Mouse (Mus musculus): ENCODE data around the gene Syce2. TPM values are rescaled to one million over a fixed set of nuclear protein-coding genes. Genes with fewer than 3 reads are reported as not detected.
"Not testable (repeated sequence)": the region's sequence is repeated elsewhere in the genome, so short reads cannot be mapped to it uniquely, and the experiment has no call there.

Gene Syce2
- total RNA-seq (2021), result 1 to 10 TPM; 6.7 to 8.4 TPM
- long read RNA-seq, experiment 1, partial matches to known transcripts, result 3 of 7 reads
- long read RNA-seq, experiment 1, other reads (novel, unspliced or antisense), result 1 of 7 reads
- long read RNA-seq, experiment 2, partial matches to known transcripts, result 2 of 3 reads
- long read RNA-seq, experiment 2, other reads (novel, unspliced or antisense), result 0 of 3 reads

- DNase-seq (ENCODE audit: low spot score in 2 of 2), result peak; percentile 48 to 49
These were observed at the start of gene Syce2 for GRCm38 (mm10) chr8:84871376-84872308. Gene Syce2, plus strand, starts transcription at chr8:84872111.

- no peak for DNase-seq (ENCODE audit: low spot score in 2 of 2)
These were observed 49.2 kb upstream of the Syce2 start, which contains the start of gene Dand5 for GRCm38 (mm10) chr8:84822723-84823122. Gene Dand5, minus strand, starts transcription at chr8:84822823.

GRCm38 (mm10) chr8:84823653-84824052, 48.3 kb upstream of the Syce2 start:
- peak; percentile 70 to 72 for DNase-seq (ENCODE audit: low spot score in 2 of 2)

GRCm38 (mm10) chr8:84825636-84826035, 46.3 kb upstream of the Syce2 start:
- DNase-seq (ENCODE audit: low spot score in 2 of 2), result no peak

GRCm38 (mm10) chr8:84826518-84826917, 45.4 kb upstream of the Syce2 start:
- DNase-seq (ENCODE audit: low spot score in 2 of 2), result not testable (repeated sequence)

GRCm38 (mm10) chr8:84831490-84831889, 40.4 kb upstream of the Syce2 start, which contains the start of gene Gadd45gip1:
Gene Gadd45gip1, plus strand, starts transcription at chr8:84831522.
- DNase-seq (ENCODE audit: low spot score in 2 of 2), result no peak

- peak; percentile 72 to 85 for DNase-seq (ENCODE audit: low spot score in 2 of 2)
These were observed 39.7 kb upstream of the Syce2 start for GRCm38 (mm10) chr8:84832034-84832717.

GRCm38 (mm10) chr8:84832759-84833742, 38.9 kb upstream of the Syce2 start:
- DNase-seq (ENCODE audit: low spot score in 2 of 2), result no peak

GRCm38 (mm10) chr8:84834002-84834865, 37.7 kb upstream of the Syce2 start:
- no peak for DNase-seq (ENCODE audit: low spot score in 2 of 2)

GRCm38 (mm10) chr8:84834866-84835855, 36.8 kb upstream of the Syce2 start:
- DNase-seq (ENCODE audit: low spot score in 2 of 2), result peak; percentile 70 to 76

- DNase-seq (ENCODE audit: low spot score in 2 of 2), result no peak
These were observed 34.6 kb upstream of the Syce2 start for GRCm38 (mm10) chr8:84837149-84837911.

- DNase-seq (ENCODE audit: low spot score in 2 of 2), result no peak
These were observed 33.9 kb upstream of the Syce2 start for GRCm38 (mm10) chr8:84837912-84838470.

- no peak for DNase-seq (ENCODE audit: low spot score in 2 of 2)
These were observed 33.4 kb upstream of the Syce2 start for GRCm38 (mm10) chr8:84838513-84838912.

GRCm38 (mm10) chr8:84839411-84839810, 32.5 kb upstream of the Syce2 start:
- no peak for DNase-seq (ENCODE audit: low spot score in 2 of 2)

GRCm38 (mm10) chr8:84839875-84840247, 32.0 kb upstream of the Syce2 start:
- DNase-seq (ENCODE audit: low spot score in 2 of 2), result no peak

GRCm38 (mm10) chr8:84840248-84840999, 31.5 kb upstream of the Syce2 start, which contains the start of gene Rad23a:
Gene Rad23a, minus strand, starts transcription at chr8:84840665.
- peak; percentile 89 to 94 for DNase-seq (ENCODE audit: low spot score in 2 of 2)
